Mouse (Mus musculus): Measurements from ENCODE around the gene Nrip1.
A peak's percentile ranks its signal among the peaks of the same experiment; 100 is the strongest.
"Not testable (repeated sequence)": the region's sequence is repeated elsewhere in the genome, so short reads cannot be mapped to it uniquely, and the experiment has no call there.

Nrip1 gene

GRCm38 (mm10) chr16:76373671-76374091, at the start of gene Nrip1:
Gene Nrip1 (minus strand): TSS chr16:76373827.
- DNase-seq (ENCODE audit: low read depth, low spot score) = peak; percentile 70

GRCm38 (mm10) chr16:76422531-76422930, 48.9 kb upstream of the Nrip1 start:
- no peak for DNase-seq (ENCODE audit: low read depth, low spot score)

- DNase-seq (ENCODE audit: low read depth, low spot score) = no peak
Observed at GRCm38 (mm10) chr16:76419849-76420248, 46.2 kb upstream of the Nrip1 start.

- no peak for DNase-seq (ENCODE audit: low read depth, low spot score)
Observed at GRCm38 (mm10) chr16:76416477-76416876, 42.9 kb upstream of the Nrip1 start.

- DNase-seq (ENCODE audit: low read depth, low spot score) = no peak
Observed at GRCm38 (mm10) chr16:76416060-76416438, 42.4 kb upstream of the Nrip1 start.

- no peak for DNase-seq (ENCODE audit: low read depth, low spot score)
Observed at GRCm38 (mm10) chr16:76415407-76416059, 41.9 kb upstream of the Nrip1 start.

- DNase-seq (ENCODE audit: low read depth, low spot score) = no peak
Observed at GRCm38 (mm10) chr16:76414528-76414927, 40.9 kb upstream of the Nrip1 start.

GRCm38 (mm10) chr16:76413581-76413980, 40.0 kb upstream of the Nrip1 start:
- no peak for DNase-seq (ENCODE audit: low read depth, low spot score)

- DNase-seq (ENCODE audit: low read depth, low spot score) = no peak
Observed at GRCm38 (mm10) chr16:76409355-76409722, 35.7 kb upstream of the Nrip1 start.

- DNase-seq (ENCODE audit: low read depth, low spot score) = no peak
Observed at GRCm38 (mm10) chr16:76408696-76409354, 35.2 kb upstream of the Nrip1 start.

- no peak for DNase-seq (ENCODE audit: low read depth, low spot score)
Observed at GRCm38 (mm10) chr16:76408241-76408640, 34.6 kb upstream of the Nrip1 start.

- DNase-seq (ENCODE audit: low read depth, low spot score) = no peak
Observed at GRCm38 (mm10) chr16:76407321-76407920, 33.8 kb upstream of the Nrip1 start.

GRCm38 (mm10) chr16:76406897-76407296, 33.3 kb upstream of the Nrip1 start:
- DNase-seq (ENCODE audit: low read depth, low spot score) = no peak

GRCm38 (mm10) chr16:76406319-76406718, 32.7 kb upstream of the Nrip1 start:
- DNase-seq (ENCODE audit: low read depth, low spot score) = no peak

- not testable (repeated sequence) for DNase-seq (ENCODE audit: low read depth, low spot score)
Observed at GRCm38 (mm10) chr16:76403305-76403704, 29.7 kb upstream of the Nrip1 start.

GRCm38 (mm10) chr16:76396512-76396911, 22.9 kb upstream of the Nrip1 start:
- no peak for DNase-seq (ENCODE audit: low read depth, low spot score)

- no peak for DNase-seq (ENCODE audit: low read depth, low spot score)
Observed at GRCm38 (mm10) chr16:76393267-76393666, 19.6 kb upstream of the Nrip1 start.

GRCm38 (mm10) chr16:76386496-76386895, 12.9 kb upstream of the Nrip1 start:
- DNase-seq (ENCODE audit: low read depth, low spot score) = no peak

GRCm38 (mm10) chr16:76386071-76386470, 12.4 kb upstream of the Nrip1 start:
- DNase-seq (ENCODE audit: low read depth, low spot score) = no peak

- no peak for DNase-seq (ENCODE audit: low read depth, low spot score)
Observed at GRCm38 (mm10) chr16:76377211-76377610, 3.6 kb upstream of the Nrip1 start.

- DNase-seq (ENCODE audit: low read depth, low spot score) = no peak
Observed at GRCm38 (mm10) chr16:76376661-76377060, 3.0 kb upstream of the Nrip1 start.

- DNase-seq (ENCODE audit: low read depth, low spot score) = peak; percentile 93
Observed at GRCm38 (mm10) chr16:76372941-76373561, 576 bp downstream of the Nrip1 start.

Data from mesoderm, embryonic 11.5 days (tissue).